Mouse (Mus musculus): ENCODE results near the gene Mmp14. TPM values are rescaled to one million over a fixed set of nuclear protein-coding genes. Genes with fewer than 3 reads are reported as not detected.

Mmp14 gene
- total RNA-seq, 4 experiments from 2014 or later = 8.7 to 14.8 (median 11.9) TPM

- no peak for DNase-seq (ENCODE audit: low spot score in 2 of 2)
These were observed 43.3 kb downstream of the Mmp14 start for GRCm38 (mm10) chr14:54474744-54475143.

DNA sequence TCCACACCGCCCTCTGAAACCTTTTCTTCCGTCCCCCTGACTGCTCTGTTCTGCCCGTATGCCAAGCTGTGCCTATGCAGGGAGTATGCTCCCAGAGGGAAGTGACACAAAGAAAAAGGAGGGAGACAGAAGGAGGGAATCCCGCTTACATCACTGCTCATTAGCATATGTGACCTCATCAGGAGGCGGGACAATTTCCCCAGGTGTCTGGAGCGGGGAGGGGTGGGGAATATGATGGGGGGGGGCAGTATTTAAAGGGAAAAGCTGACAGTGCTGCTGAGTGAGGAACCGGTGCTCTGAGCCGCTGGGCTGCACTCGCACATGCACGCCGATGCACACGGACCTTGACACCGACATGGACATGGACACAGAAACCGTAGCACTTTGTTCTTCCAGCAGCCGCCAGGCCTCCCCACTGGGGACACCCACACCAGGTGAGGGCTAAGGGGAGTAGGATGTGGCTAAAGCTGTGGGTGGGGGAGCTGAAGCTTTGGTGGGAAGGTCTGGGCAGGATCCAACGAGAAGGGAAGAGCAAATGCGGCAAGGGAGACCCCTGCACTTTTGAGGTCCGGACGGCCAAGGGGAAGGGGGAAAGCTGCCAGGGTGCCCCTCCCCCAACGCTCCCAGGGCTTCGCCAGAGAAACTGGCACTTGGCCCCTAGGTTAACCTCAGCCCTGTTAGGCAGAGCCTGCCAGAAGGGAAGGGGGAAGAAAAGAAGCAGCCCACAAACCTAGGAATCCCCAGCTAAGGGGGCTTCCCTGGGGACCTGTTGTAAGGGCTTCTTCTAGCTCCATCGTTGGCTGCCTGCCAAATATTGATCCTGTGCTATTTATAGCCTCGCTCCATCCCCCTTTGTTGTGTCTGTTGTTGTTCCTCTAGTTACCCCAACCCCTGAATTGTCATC, 44.8 kb downstream of the Mmp14 start, which contains the start of gene Rem2:
TSS of gene Rem2 (plus strand) at position 160 of the 904 bp plus-strand sequence.
- DNase-seq (ENCODE audit: low spot score in 2 of 2) = peak in 1 of 2 experiments; percentile 57

- no peak for DNase-seq (ENCODE audit: low spot score in 2 of 2)
These were observed 45.9 kb downstream of the Mmp14 start for GRCm38 (mm10) chr14:54477172-54477909.

GRCm38 (mm10) chr14:54479451-54479920, 48.1 kb downstream of the Mmp14 start:
- DNase-seq (ENCODE audit: low spot score in 2 of 2) = no peak

GRCm38 (mm10) chr14:54480673-54481072, 49.3 kb downstream of the Mmp14 start:
- DNase-seq (ENCODE audit: low spot score in 2 of 2) = no peak

- DNase-seq (ENCODE audit: low spot score in 2 of 2) = no peak
These were observed 50.0 kb downstream of the Mmp14 start for GRCm38 (mm10) chr14:54481402-54481801.

DNA sequence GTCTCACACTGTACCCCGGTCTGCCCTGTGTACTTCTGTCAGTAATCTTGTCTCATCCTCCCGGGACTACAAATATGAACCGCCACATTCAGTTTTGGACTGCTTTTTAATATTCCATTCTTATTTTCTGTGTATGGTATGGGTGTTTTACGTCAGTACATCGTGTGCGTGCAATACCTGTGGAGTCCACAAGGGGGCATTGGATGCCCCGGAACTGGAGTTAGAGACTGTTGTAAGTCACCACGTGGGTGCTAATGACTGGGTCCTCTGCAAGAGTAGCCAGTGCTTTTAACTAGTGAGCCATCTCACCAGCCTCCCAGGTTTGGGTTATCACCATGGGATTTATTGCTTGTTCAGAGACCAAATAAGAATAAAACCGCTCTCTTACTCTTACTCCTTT, 51.1 kb downstream of the Mmp14 start:
- DNase-seq (ENCODE audit: low spot score in 2 of 2) = no peak

DNA sequence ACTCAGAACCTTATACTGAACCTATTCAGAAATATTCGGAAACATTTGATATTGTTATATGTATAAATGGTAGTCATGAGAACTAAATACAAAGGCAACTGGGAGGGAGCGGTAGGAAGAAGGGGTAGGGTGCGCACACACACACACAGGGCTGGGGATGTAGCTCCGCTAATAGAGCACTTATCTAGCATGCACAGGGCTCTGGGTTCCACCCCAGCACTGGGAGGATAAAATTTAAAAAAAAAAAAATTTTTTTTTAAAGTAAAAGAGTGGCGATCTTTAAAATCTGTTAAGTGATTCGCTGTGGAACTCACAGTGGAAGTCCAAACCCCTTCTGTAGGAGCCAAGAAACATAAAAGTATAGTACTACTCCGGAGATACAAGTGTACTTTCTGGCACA, 54.5 kb downstream of the Mmp14 start:
- DNase-seq (ENCODE audit: low spot score in 2 of 2) = no peak

DNA sequence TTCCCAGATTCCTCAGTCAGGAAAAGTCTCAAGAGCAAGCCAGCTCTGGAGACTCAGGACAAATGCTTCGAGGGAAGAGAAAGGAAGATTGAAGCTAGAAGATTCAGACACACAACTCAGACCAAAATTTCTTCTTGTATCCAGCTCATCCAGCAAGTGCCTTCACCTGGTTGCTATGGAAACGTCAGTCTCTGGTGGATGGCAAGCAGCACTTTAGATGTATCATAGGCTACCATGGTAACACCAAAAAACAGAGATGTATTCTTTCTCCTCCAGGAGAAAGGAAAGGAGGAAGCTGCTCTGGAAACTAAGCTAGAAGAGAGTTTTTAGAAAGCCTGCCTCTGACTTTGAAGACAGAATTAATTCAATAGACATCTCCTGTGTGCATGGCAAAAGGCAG, 56.3 kb downstream of the Mmp14 start:
- DNase-seq (ENCODE audit: low spot score in 2 of 2) = no peak

GRCm38 (mm10) chr14:54488350-54488749, 56.9 kb downstream of the Mmp14 start:
- DNase-seq (ENCODE audit: low spot score in 2 of 2) = no peak

DNA sequence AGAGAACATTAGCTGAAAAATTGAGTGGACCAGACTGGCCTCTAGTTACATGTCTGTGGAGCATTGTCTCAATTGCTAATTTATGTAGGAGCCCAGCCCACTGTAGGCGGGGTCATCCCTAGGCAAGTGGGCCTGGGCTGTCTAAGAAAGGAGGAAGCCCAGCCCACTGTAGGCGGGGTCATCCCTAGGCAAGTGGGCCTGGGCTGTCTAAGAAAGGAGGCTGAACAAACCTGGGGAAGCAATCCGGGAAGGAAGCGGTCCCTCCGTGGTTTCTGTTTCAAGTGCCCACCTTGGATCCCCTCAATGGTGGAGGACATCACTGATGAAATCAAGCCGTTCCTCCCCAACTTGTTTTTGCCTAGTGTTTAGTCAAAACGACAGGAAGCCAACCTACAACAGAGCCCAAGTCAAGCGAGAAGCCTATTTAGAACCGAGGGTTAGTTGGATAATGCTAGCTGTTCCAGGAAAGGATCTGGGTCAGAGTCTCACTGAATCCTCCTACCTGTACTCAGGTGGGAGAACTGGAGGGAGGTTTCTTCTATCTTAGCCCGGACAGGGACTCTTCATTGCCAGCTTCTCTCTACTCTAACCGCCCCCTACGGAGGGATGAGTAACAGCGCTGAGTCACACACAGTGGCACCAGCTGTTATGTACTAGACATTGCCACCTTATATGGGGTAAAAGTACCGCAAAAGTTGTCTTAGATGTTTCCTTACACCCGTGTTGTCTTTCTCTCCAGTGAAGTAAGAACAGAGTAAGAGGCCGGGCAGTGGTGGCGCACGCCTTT, 61.1 kb downstream of the Mmp14 start:
- DNase-seq (ENCODE audit: low spot score in 2 of 2) = peak in 1 of 2 experiments; percentile 77

DNA sequence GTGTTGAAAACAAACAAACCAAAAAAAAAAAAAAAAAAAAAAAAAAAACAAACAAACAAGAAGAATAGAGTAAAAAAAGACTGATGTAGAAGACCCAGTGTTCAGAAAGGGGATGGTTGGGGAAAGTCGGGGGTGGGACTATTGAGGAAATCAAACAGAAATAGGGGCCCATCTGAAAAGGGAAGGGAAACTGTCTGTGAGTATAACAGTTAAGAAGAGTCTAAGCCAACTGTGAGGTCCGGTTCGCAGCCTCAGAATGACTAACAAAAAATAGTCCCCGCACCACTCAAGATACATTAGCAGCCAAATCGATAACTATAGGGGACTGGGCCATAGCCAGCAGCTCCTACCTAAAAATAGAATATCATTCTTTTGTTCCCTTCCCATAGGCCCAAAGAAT, 61.8 kb downstream of the Mmp14 start:
- no peak for DNase-seq (ENCODE audit: low spot score in 2 of 2)

- no peak for DNase-seq (ENCODE audit: low spot score in 2 of 2)
These were observed 62.8 kb downstream of the Mmp14 start for GRCm38 (mm10) chr14:54494234-54494633.

Other genes starting within 250 kb of the Mmp14 start
- 100 to 1,000 TPM; 107 to 115 (median 113) TPM for gene Dad1, start 177.5 kb upstream of the Mmp14 start, total RNA-seq (2022)
- gene Abhd4, start 177.4 kb upstream of the Mmp14 start, total RNA-seq (2022) = 10 to 100 TPM; 53.6 to 66.2 (median 59.0) TPM
- gene Olfr49, start 146.7 kb upstream of the Mmp14 start, total RNA-seq (2022) = not detected
- 10 to 100 TPM; 51.0 to 56.7 (median 55.1) TPM for gene Oxa1l, start 70.8 kb upstream of the Mmp14 start, total RNA-seq (2022)
- 1 to 10 TPM; 1.1 to 7.5 (median 3.4) TPM for gene Slc7a7, start 13.8 kb upstream of the Mmp14 start, total RNA-seq (2022)
- 100 to 1,000 TPM in 2 of 4 experiments, 10 to 100 TPM in 2; 71.6 to 109 (median 87.4) TPM for gene Mrpl52, start 4.7 kb upstream of the Mmp14 start, total RNA-seq (2022)
- 10 to 100 TPM; 24.1 to 27.4 (median 25.8) TPM for gene Lrp10, start 32.5 kb downstream of the Mmp14 start, total RNA-seq (2022)
- 10 to 100 TPM; 11.7 to 18.2 (median 13.6) TPM for gene Rem2, start 44.5 kb downstream of the Mmp14 start, total RNA-seq (2022)
- 10 to 100 TPM; 50.0 to 58.5 (median 55.0) TPM for gene Prmt5, start 85.9 kb downstream of the Mmp14 start, total RNA-seq (2022)
- 1 to 10 TPM; 3.0 to 4.7 (median 3.4) TPM for gene Haus4, start 123.0 kb downstream of the Mmp14 start, total RNA-seq (2022)
- 1 to 10 TPM; 1.3 to 2.4 (median 1.7) TPM for gene Ajuba, start 145.9 kb downstream of the Mmp14 start, total RNA-seq (2022)
- gene 4931414P19Rik, start 174.4 kb downstream of the Mmp14 start, total RNA-seq (2022) = 1 to 10 TPM; 4.7 to 6.3 (median 5.7) TPM
- 100 to 1,000 TPM; 151 to 185 (median 175) TPM for gene Psmb5, start 186.4 kb downstream of the Mmp14 start, total RNA-seq (2022)
- under 1 TPM in 3 of 4 experiments, not detected in 1; 0.14 to 0.63 (median 0.14) TPM for gene Psmb11, start 189.8 kb downstream of the Mmp14 start, total RNA-seq (2022)
- gene Gm17606, start 209.3 kb downstream of the Mmp14 start, total RNA-seq (2022) = not detected
- 1 to 10 TPM; 7.5 to 8.1 (median 7.8) TPM for gene Cdh24, start 209.8 kb downstream of the Mmp14 start, total RNA-seq (2022)

Data from left cerebral cortex, adult 8-10 months (tissue).